Mouse (Mus musculus) megakaryocyte, embryonic 14.5 days (primary cell): ENCODE data around the gene Ugt1a1.

Source experiments
- FLI1 ChIP-seq: IDR thresholded peaks from 2 replicates; pipeline ENCODE4 v1.6.1; 2012; ENCODE audit warnings: low read length, inconsistent platforms, mixed read lengths
- GATA1 ChIP-seq: IDR thresholded peaks from 3 replicates; pipeline ENCODE4 v1.6.1; 2012; ENCODE audit warnings: mixed read lengths, low read length, inconsistent platforms, borderline replicate concordance

GRCm38 (mm10) chr1:88260114-88260513 lies 48.4 kb downstream of the Ugt1a1 start:
- TF ChIP-seq GATA1 (no peak), FLI1 (0 out of 2 replicates have a peak, but pooled peaks have one; percentile 16)
